Mouse (Mus musculus) neural tube, embryonic 14.5 days (tissue): ENCODE data around the gene Gm20388. TPM values are rescaled to one million over a fixed set of nuclear protein-coding genes. Genes with fewer than 3 reads are reported as not detected.

Source experiments
- ATAC-seq: fragments of 200-750 bp; cut with Nextera tagmentation; 2 replicates; pipeline ENCODE4 v1.8.0; 2017; ENCODE audit warnings: low read depth, mild to moderate bottlenecking, moderate TSS enrichment, moderate library complexity
- H3K27ac ChIP-seq: fragments of 300-500 bp; sonication (generic); 2 replicates; pipeline ENCODE4 v1.5.1; 2014; ENCODE audit warnings: low read depth, mild to moderate bottlenecking, control low read depth, low read length, moderate library complexity, mixed read lengths
- H3K27me3 ChIP-seq: fragments of 300-500 bp; sonication (generic); 2 replicates; pipeline ENCODE4 v1.6.1; 2014; ENCODE audit warnings: low read length; ENCODE audit not compliant: control insufficient read depth, insufficient read depth
- H3K36me3 ChIP-seq: fragments of 300-500 bp; sonication (generic); 2 replicates; pipeline ENCODE4 v1.6.1; 2014; ENCODE audit warnings: low read length, mixed read lengths; ENCODE audit not compliant: control insufficient read depth, insufficient read depth
- H3K4me1 ChIP-seq: fragments of 300-500 bp; sonication (generic); 2 replicates; pipeline ENCODE4 v1.6.1; 2014; ENCODE audit warnings: low read length; ENCODE audit not compliant: control insufficient read depth, insufficient read depth
- H3K4me2 ChIP-seq: fragments of 300-500 bp; sonication (generic); 2 replicates; pipeline ENCODE4 v1.6.1; 2014; ENCODE audit warnings: mild to moderate bottlenecking, low read depth, low read length, control low read depth
- H3K4me3 ChIP-seq: fragments of 300-500 bp; sonication (generic); 2 replicates; pipeline ENCODE4 v1.5.1; 2014; ENCODE audit warnings: low read depth, low read length, control low read depth, mixed read lengths
- H3K9ac ChIP-seq: fragments of 300-500 bp; sonication (generic); replicated peaks from 2 replicates; pipeline ENCODE4 v1.6.1; 2014; ENCODE audit warnings: low read depth, mild to moderate bottlenecking, control low read depth, low read length, mixed read lengths
- H3K9me3 ChIP-seq: fragments of 300-500 bp; sonication (generic); 2 replicates; pipeline ENCODE4 v1.6.1; 2016; ENCODE audit warnings: low read length; ENCODE audit not compliant: control insufficient read depth
- WGBS: fragments of 180-500 bp; shearing (Covaris S2); extraction: QIAGEN DNeasy Blood & Tissue Kit; methylation state at CpG from one replicate; pipeline ENCODE4 v1.1.7; 2014; 5-methylcytosine and 5-hydroxymethylcytosine counted together
- polyA plus RNA-seq: library from polyadenylated mRNA; unstranded; fragments of >200 nt; fragmentation: Nextera tagmentation; extraction: Ambion mirVana; gene quantifications from 2 replicates; pipeline ENCODE4 v1.2.1, GENCODE M21; 2014

The Gm20388 gene
- polyA plus RNA-seq, 1 experiment from 2014 or later, result 10.3 TPM

DNA sequence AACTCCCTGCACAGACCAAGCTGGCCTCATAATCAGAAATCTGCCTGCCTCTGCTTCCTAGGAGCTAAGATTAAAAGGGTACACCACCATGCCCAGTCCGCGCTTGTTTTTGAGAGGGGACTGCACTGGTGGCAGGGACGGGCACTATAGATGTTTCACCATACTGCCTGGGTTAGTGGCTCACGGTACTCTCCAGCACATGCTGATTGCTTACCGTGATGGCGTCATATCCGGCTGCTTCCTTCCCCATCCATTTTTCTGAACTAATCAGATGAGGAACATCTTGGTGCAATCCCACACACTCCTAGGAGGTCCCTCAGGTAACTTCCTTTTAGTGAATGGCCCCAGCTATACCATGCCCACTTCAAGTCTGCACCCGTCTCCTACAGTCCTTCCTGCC lies 134.3 kb downstream of the Gm20388 start:
- Histone ChIP-seq H3K9ac (no peak overlapping the region), H3K27me3 (no peaks in the 10 kb centered on the region), H3K4me1 (no peaks in the 10 kb centered on the region), H3K4me2 (no peak overlapping the region), H3K4me3 (no peak overlapping the region), H3K9me3 (no peaks in the 10 kb centered on the region), H3K27ac (no peak overlapping the region), H3K36me3 (no peaks in the 10 kb centered on the region)
- no peak for ATAC-seq
- WGBS, result 86% methylated on average over 8 of the region's 8 CpGs

DNA sequence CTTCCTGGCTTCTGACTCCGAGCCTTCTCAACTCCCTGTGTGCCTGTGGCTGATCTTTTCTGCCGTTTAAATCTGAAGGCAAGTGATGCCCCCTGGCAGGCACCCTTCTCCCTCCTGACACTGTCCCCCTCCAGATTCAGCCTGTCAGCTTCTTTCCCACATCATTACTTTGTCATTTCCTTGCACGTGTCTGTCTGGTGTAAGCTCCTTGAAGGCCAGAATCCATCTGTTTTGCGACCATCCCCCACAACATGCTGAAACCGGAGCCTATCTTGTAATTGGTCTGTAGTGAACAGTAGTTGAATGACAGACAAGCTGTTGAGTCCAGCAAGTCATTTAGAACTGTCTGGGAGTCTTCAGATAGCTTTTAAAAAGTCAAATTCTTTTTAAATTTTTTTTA lies 134.8 kb downstream of the Gm20388 start:
- Histone ChIP-seq H3K36me3 (no peaks in the 10 kb centered on the region), H3K27me3 (no peaks in the 10 kb centered on the region), H3K9ac (no peak overlapping the region), H3K4me3 (no peak overlapping the region), H3K9me3 (no peaks in the 10 kb centered on the region), H3K4me2 (no peak overlapping the region), H3K27ac (no peak overlapping the region), H3K4me1 (no peaks in the 10 kb centered on the region)
- WGBS, result 51% methylated on average over 5 of the region's 5 CpGs
- no peak for ATAC-seq

DNA sequence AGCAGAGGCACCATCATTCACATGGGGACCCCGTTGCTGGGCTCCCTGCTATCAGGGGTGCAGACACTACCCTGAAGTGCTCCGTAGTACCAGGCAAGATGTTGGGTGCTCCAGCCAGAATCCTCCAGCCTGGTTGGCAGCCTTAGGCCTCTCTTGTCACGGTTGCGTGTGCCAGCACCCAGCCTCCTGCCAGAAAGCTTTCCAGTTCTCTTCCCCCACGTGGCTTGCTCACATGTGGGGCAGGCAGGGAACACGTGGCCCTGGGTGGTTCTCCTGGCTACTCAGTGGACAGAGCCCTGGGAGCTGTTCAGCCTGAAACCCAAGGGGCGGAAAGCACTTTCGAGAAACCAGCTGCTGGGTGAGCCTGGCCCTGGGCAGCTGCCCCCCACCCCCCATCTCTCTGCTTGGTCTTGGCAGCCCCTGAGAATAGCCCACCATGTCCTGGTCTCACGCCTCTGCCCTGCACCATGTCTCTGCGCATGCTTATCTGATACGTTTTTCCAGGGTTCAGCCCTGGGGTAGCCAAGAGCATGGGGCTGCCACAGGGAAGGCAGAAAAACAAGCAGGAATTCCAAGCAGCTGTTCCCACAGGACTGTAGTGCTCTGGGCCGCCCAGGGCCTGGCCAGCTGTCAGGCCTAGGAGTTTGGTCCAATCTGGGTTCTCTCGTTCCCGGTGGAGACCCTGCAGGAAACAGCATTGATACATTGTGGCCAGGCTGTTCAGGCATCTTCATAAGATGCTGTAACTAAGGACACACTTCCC lies 135.8 kb downstream of the Gm20388 start:
- H3K27ac ChIP-seq, result no peak overlapping the region
- 66% methylated on average over 14 of the region's 14 CpGs for WGBS
- ATAC-seq, result no peak

DNA sequence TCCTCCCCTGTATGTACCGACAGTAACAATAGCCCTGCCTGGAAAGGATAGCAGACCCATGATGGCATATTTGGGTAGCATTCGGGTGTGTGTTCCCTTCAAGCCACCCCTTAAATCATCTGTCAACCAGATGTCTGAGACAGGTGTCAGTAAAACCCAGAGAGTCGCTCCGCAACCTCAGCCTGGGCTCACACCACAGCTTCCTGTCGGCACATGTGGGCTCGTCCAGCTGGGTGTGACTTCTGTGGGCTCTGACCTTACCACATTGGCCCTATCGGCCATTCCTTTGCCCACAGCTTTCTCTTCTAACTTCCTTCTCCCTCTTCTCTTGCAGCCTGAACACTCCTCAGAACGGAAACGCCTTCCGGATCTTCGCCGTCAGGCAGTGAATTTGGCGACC lies 139.3 kb downstream of the Gm20388 start:
- H3K27ac ChIP-seq, result no peak overlapping the region
- H3K4me2 ChIP-seq, result no peak overlapping the region
- H3K4me1 ChIP-seq, result no peaks in the 10 kb centered on the region
- no peaks in the 10 kb centered on the region for H3K36me3 ChIP-seq
- no peaks in the 10 kb centered on the region for H3K9me3 ChIP-seq
- H3K4me3 ChIP-seq, result no peak overlapping the region
- H3K27me3 ChIP-seq, result no peaks in the 10 kb centered on the region
- 92% methylated on average over 13 of the region's 13 CpGs for WGBS
- no peak for ATAC-seq
- H3K9ac ChIP-seq, result no peak overlapping the region

More for the DNA sequence above, 135.8 kb downstream of the Gm20388 start:
- H3K9me3 ChIP-seq, result no peaks in the 10 kb centered on the region
- no peak overlapping the region for H3K9ac ChIP-seq
- no peak overlapping the region for H3K4me2 ChIP-seq
- no peak overlapping the region for H3K4me3 ChIP-seq
- no peaks in the 10 kb centered on the region for H3K36me3 ChIP-seq
- no peaks in the 10 kb centered on the region for H3K27me3 ChIP-seq
- no peaks in the 10 kb centered on the region for H3K4me1 ChIP-seq

DNA sequence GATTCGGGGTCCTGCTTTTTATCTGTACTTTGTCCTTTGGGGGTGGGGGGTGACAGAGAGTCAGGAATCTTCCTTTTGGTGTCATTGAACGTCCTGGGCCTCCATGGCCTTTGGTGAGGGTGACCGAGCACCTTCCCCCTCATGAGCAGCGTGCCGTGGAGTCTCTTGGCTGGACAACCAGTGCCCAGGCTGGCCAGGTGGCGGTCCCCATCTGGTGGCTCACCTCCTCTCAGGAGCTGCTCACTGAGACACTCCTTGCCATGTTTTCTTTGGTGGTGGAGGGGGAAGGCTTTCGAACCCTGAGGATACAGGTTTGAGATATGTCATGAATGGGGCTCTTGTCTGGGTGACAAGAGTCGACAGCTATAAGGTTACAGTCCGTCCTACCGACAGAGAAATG lies 139.7 kb downstream of the Gm20388 start:
- Histone ChIP-seq H3K4me2 (no peak overlapping the region), H3K9me3 (no peaks in the 10 kb centered on the region), H3K4me1 (no peaks in the 10 kb centered on the region), H3K9ac (no peak overlapping the region), H3K27me3 (no peaks in the 10 kb centered on the region), H3K36me3 (no peaks in the 10 kb centered on the region), H3K27ac (no peak overlapping the region), H3K4me3 (no peak overlapping the region)
- no peak for ATAC-seq
- WGBS, result 83% methylated on average over 10 of the region's 10 CpGs

DNA sequence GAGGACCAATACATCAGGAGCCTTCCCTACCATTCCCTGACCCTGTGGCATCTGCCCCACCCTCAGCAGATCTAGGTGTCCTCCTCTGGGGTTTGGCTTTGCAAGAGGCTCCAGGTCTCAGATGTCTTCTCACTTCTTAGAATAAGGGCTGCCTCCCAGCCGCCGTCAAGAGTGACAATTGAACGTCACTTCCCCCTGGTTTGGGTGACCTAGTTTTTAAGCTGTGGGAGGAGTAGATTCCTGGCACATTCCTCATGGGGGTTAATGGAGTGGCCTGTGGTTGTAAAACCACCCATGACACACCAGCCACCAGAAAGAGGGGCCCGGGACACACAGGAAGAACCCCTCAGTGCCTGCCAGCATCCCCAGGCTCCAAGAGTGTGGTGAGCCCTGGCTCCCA lies 140.4 kb downstream of the Gm20388 start:
- Histone ChIP-seq H3K4me3 (no peak overlapping the region), H3K36me3 (no peaks in the 10 kb centered on the region), H3K27me3 (no peaks in the 10 kb centered on the region), H3K4me1 (no peaks in the 10 kb centered on the region), H3K9ac (no peak overlapping the region), H3K9me3 (no peaks in the 10 kb centered on the region), H3K4me2 (no peak overlapping the region), H3K27ac (no peak overlapping the region)
- no peak for ATAC-seq
- WGBS, result 42% methylated on average over 4 of the region's 4 CpGs

DNA sequence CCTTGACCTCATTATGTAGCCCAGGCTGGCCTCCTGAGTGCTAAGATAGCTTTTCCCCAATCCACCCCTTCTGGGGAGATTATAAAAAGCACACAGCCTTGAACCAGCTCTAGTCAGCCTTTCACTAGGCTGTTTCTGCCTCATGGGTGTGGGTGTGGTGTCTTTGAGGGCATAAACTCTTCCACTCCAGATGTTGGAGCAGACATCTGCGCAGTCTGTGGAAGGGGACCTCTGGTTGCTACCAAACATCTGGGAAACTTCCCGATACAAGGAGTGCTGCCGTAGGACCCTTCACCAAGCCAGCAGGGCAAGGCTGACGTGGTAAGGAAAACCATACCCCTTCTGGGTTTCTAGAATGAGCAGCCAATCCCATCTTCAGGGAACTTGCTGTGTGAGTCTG lies 141.3 kb downstream of the Gm20388 start:
- no peaks in the 10 kb centered on the region for H3K4me1 ChIP-seq
- H3K4me3 ChIP-seq, result no peak overlapping the region
- no peaks in the 10 kb centered on the region for H3K9me3 ChIP-seq
- H3K27ac ChIP-seq, result no peak overlapping the region
- H3K27me3 ChIP-seq, result no peaks in the 10 kb centered on the region
- no peak for ATAC-seq
- 84% methylated on average over 4 of the region's 4 CpGs for WGBS
- H3K36me3 ChIP-seq, result no peaks in the 10 kb centered on the region
- no peak overlapping the region for H3K9ac ChIP-seq
- H3K4me2 ChIP-seq, result no peak overlapping the region

DNA sequence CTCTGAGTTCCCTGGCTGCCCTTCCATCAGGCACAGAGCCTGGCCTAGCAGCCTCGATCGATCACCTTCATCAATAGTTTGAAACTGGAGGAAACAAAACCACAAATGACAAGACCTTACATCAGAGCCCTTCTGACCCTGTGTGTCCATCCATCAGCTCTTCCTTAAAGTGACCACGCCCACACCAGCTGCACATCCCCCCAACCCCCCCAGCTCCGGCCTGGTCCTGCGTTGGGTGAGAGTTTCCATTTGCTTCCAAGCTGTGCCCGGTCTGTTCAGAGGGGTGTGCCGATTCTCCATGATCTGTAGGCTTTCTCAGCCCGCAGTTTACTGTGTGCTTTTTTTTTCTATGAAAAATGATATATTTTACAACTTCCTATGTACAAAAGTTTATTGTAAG lies 141.7 kb downstream of the Gm20388 start:
- Histone ChIP-seq H3K27ac (no peak overlapping the region), H3K4me3 (no peak overlapping the region), H3K9ac (no peak overlapping the region), H3K4me1 (no peaks in the 10 kb centered on the region), H3K4me2 (no peak overlapping the region), H3K9me3 (no peaks in the 10 kb centered on the region), H3K36me3 (no peaks in the 10 kb centered on the region), H3K27me3 (no peaks in the 10 kb centered on the region)
- ATAC-seq, result no peak
- 81% methylated on average over 8 of the region's 8 CpGs for WGBS

DNA sequence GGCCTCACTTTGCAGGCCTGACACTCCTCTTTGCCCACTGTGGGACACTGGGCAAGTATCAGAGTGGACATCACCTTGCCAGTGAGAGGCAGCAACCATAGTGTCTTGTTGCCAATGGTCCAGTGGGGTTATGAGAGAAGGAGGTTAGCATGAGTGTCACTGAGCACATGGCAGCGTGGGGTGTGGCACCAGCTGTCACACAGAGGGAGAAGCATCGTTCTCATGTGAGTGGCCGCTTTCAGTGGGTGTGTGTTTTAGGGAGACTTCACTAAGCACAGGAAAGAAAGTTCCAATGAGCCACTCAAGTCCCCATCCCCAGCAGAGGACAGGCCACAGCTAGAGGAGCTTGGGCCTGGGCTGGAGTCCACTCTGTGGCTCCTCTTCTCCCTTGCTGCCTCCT lies 144.2 kb downstream of the Gm20388 start:
- no peak overlapping the region for H3K4me3 ChIP-seq
- H3K27ac ChIP-seq, result no peak overlapping the region
- H3K9me3 ChIP-seq, result no peaks in the 10 kb centered on the region
- H3K9ac ChIP-seq, result no peak overlapping the region
- no peak overlapping the region for H3K4me2 ChIP-seq
- H3K27me3 ChIP-seq, result no peaks in the 10 kb centered on the region
- no peaks in the 10 kb centered on the region for H3K36me3 ChIP-seq
- no peak for ATAC-seq
- H3K4me1 ChIP-seq, result no peaks in the 10 kb centered on the region
- 87% methylated on average over 3 of the region's 3 CpGs for WGBS
